Mouse (Mus musculus): ENCODE measurements around the gene Tcp11. TPM values are rescaled to one million over a fixed set of nuclear protein-coding genes. Genes with fewer than 3 reads are reported as not detected.

Tcp11 gene
- polyA plus RNA-seq, 1 experiment from 2014 or later = 0.15 TPM

DNA sequence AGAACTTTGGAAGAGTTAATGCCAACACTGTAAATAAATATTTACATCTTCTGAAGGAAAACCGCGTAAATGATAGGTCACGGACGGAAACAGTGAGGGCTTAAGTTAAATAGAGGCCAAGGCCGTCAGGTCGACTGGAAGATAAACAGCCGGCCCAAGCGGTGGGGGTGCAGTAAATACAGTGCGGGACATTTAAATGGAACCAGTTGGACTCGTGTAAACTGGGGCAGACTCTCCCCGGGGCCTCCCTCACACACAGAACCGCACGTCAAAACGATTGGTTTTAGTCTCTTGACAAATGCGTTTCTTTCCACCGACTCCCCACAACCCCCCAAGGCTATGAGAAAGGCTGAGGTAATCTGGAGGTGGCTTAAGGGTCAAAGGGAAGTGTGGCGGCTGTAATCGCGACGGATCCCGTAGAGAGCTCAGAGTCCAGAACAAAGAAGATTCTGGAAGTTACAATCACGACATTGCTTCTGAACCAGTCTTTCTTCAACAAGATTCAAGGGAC lies 4.0 kb upstream of the Tcp11 start:
- WGBS (ENCODE audit: insufficient replicate concordance) = 29% methylated on average over 22 of the region's 22 CpGs
- peak overlapping the region; percentile 54; the same call in 1 of the 2 replicates for H3K9ac ChIP-seq
- H3K4me1 ChIP-seq (replicated peaks) = peaks cover 37% of the 10 kb centered on the region
- H3K36me3 ChIP-seq = no peaks in the 10 kb centered on the region
- ATAC-seq (ENCODE audit: low read depth) = no peak
- H3K4me2 ChIP-seq = peak overlapping the region; percentile 45
- H3K27me3 ChIP-seq = peaks cover 15% of the 10 kb centered on the region
- no peak overlapping the region for H3K4me3 ChIP-seq (replicated peaks)
- no peaks in the 10 kb centered on the region for H3K9me3 ChIP-seq (replicated peaks)
- DNase-seq = no peak
- H3K27ac ChIP-seq = no peak overlapping the region

DNA sequence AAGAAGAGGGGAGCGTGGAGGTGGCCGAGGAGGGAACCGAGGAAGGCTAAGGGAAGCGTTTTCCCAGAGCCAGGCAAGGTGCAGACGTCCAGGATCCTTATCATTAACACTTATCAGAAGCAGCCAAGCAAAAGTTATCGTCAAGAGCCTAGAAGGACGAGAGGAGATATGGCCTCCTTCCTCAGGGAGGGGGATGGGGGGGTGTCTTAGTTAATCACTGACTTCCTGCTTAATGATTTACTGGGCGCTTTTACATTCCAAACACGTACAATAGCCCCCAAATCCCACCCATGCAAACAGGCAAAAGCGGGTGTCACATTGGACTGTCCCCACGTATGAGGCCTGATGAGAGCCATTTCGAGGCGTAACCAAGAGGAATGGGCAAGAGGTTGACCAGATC lies 2.4 kb upstream of the Tcp11 start:
- H3K9me3 ChIP-seq (replicated peaks) = no peaks in the 10 kb centered on the region
- peaks cover 16% of the 10 kb centered on the region for H3K27me3 ChIP-seq
- H3K4me1 ChIP-seq (replicated peaks) = peaks cover 37% of the 10 kb centered on the region
- no peak overlapping the region for H3K4me2 ChIP-seq
- H3K36me3 ChIP-seq = no peaks in the 10 kb centered on the region
- no peak overlapping the region for H3K4me3 ChIP-seq (replicated peaks)
- no peak overlapping the region for H3K27ac ChIP-seq
- ATAC-seq (ENCODE audit: low read depth) = no peak
- WGBS (ENCODE audit: insufficient replicate concordance) = 40% methylated on average over 13 of the region's 13 CpGs
- H3K9ac ChIP-seq = no peak overlapping the region
- no peak for DNase-seq

DNA sequence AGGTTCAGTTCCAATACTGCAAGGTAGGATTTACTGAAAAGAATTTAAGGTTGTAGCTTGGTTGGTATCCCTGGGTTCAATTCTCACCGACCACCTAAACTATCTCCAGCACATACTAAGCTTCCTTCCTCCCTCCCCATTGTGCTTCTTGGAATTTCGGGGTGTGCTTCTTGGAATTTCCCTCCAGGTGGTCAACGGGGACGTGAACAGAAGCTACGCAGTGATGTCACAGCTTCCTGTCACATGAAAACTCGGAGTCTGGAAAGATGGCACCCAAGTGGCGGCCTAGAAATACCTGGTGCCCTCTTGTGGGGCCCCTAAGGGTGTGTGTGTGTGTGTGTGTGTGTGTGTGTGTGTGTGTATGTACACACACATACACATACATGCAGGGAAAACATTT lies 1.4 kb upstream of the Tcp11 start:
- H3K27me3 ChIP-seq = peaks cover 16% of the 10 kb centered on the region
- H3K9ac ChIP-seq = no peak overlapping the region
- no peaks in the 10 kb centered on the region for H3K9me3 ChIP-seq (replicated peaks)
- no peak overlapping the region for H3K4me3 ChIP-seq (replicated peaks)
- ATAC-seq (ENCODE audit: low read depth) (no peak), DNase-seq (no peak)
- peaks cover 37% of the 10 kb centered on the region for H3K4me1 ChIP-seq (replicated peaks)
- no peak overlapping the region for H3K27ac ChIP-seq
- H3K4me2 ChIP-seq = no peak overlapping the region
- 71% methylated on average over 7 of the region's 7 CpGs for WGBS (ENCODE audit: insufficient replicate concordance)
- H3K36me3 ChIP-seq = no peaks in the 10 kb centered on the region

DNA sequence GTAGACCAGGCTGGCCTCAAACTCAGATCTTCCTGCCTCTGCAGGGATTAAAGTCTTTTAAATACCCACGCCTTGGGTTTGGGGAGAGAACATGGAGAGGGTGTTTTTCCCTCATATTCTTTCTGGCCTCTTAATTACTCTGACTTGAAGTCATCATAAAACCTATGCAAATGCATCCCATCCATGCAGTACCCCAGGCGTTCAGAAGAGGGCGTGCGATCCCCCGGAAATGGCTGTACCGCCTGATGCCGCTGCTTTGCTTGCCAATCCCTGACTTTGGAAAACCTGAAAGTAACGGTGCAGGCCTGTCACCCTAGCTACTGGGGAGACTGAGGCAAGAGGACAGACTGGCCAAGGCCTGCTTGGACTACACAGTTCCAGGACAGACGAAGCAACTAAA lies 946 bp upstream of the Tcp11 start:
- Histone ChIP-seq H3K9me3 (replicated peaks) (no peaks in the 10 kb centered on the region), H3K4me1 (replicated peaks) (peaks cover 37% of the 10 kb centered on the region), H3K27me3 (peaks cover 16% of the 10 kb centered on the region), H3K4me2 (no peak overlapping the region), H3K27ac (no peak overlapping the region), H3K4me3 (replicated peaks) (no peak overlapping the region), H3K9ac (no peak overlapping the region), H3K36me3 (no peaks in the 10 kb centered on the region)
- 44% methylated on average over 9 of the region's 9 CpGs for whole genome bisulfite sequencing (ENCODE audit: insufficient replicate concordance)
- no peak for DNase-seq
- no peak for ATAC-seq (ENCODE audit: low read depth)

DNA sequence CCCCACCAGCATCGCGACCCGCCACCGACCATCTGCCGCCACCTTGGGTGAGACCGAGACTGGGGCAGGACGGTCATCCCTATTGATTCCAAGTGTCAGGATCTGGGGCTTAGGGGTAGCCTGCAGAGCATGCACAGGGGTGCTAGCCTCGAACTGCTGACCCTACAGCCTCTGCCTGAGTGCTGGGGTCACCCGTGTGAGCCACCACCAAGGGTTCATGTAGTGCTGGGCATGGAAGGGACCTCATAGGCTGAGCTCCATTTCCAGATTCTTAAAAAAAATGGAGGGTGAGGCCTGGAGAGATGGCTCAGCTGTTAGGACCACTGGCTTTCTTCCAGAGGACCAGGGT lies 352 bp upstream of the Tcp11 start:
- no peaks in the 10 kb centered on the region for H3K36me3 ChIP-seq
- peaks cover 37% of the 10 kb centered on the region for H3K4me1 ChIP-seq (replicated peaks)
- no peaks in the 10 kb centered on the region for H3K9me3 ChIP-seq (replicated peaks)
- H3K4me2 ChIP-seq = peak overlapping the region; percentile 92
- H3K27ac ChIP-seq = no peak overlapping the region
- DNase-seq (no peak), ATAC-seq (ENCODE audit: low read depth) (no peak)
- 34% methylated on average over 9 of the region's 9 CpGs for WGBS (ENCODE audit: insufficient replicate concordance)
- H3K27me3 ChIP-seq = peaks cover 16% of the 10 kb centered on the region
- H3K9ac ChIP-seq = 0 out of 2 replicates have a peak overlapping the region, but pooled peaks have one; percentile 22
- H3K4me3 ChIP-seq (replicated peaks) = peak overlapping the region; percentile 65; the same call in 1 of the 2 replicates

- H3K27ac ChIP-seq = no peak overlapping the region
- peak overlapping the region; percentile 92 for H3K4me2 ChIP-seq
- H3K27me3 ChIP-seq = peaks cover 16% of the 10 kb centered on the region
- under 1% methylated on average over 25 of the region's 25 CpGs for WGBS (ENCODE audit: insufficient replicate concordance)
- peak; percentile 41; the same call in 1 of the 2 replicates for ATAC-seq (ENCODE audit: low read depth)
- H3K9me3 ChIP-seq (replicated peaks) = no peaks in the 10 kb centered on the region
- peaks cover 26% of the 10 kb centered on the region for H3K4me1 ChIP-seq (replicated peaks)
- peak; percentile 57 for DNase-seq
- peak overlapping the region; percentile 65 for H3K4me3 ChIP-seq (replicated peaks)
- H3K9ac ChIP-seq = peak overlapping the region; percentile 65
- no peaks in the 10 kb centered on the region for H3K36me3 ChIP-seq
Measured at GRCm38 (mm10) chr17:28079618-28080017, 821 bp downstream of the Tcp11 start.

GRCm38 (mm10) chr17:28078028-28078427 lies 2.4 kb downstream of the Tcp11 start:
- DNase-seq (no peak), ATAC-seq (ENCODE audit: low read depth) (no peak)
- Histone ChIP-seq H3K36me3 (no peaks in the 10 kb centered on the region), H3K27me3 (peaks cover 16% of the 10 kb centered on the region), H3K9ac (no peak overlapping the region), H3K4me2 (no peak overlapping the region), H3K4me1 (replicated peaks) (peaks cover 17% of the 10 kb centered on the region), H3K9me3 (replicated peaks) (no peaks in the 10 kb centered on the region), H3K27ac (no peak overlapping the region), H3K4me3 (replicated peaks) (no peak overlapping the region)
- WGBS (ENCODE audit: insufficient replicate concordance) = 51% methylated on average over 9 of the region's 9 CpGs

DNA sequence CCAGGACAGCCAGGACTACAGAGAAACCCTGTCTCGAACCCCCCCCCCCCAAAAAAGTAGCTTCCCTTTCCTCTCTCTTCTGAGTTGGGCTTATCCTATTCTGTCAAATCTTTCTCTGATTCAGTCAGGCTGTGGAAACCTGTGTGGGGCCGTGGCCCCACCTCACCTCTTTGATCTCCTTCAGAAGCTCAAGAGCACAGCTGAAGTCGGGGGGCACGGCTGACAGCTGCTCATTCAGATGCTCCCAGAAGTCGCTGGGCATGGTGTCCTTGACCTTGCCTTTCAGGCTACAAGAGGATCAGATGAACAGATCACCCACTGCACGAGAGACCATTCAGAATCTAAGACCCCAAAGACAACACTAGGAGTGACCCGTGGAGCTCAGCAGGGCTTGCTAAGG lies 6.0 kb downstream of the Tcp11 start:
- Histone ChIP-seq H3K9me3 (replicated peaks) (no peaks in the 10 kb centered on the region), H3K36me3 (no peaks in the 10 kb centered on the region), H3K4me1 (replicated peaks) (no peaks in the 10 kb centered on the region), H3K27ac (no peak overlapping the region), H3K4me2 (no peak overlapping the region), H3K4me3 (replicated peaks) (no peak overlapping the region), H3K27me3 (peaks cover 6% of the 10 kb centered on the region), H3K9ac (no peak overlapping the region)
- no peak for ATAC-seq (ENCODE audit: low read depth)
- DNase-seq = no peak
- 52% methylated on average over 7 of the region's 7 CpGs for WGBS (ENCODE audit: insufficient replicate concordance)

DNA sequence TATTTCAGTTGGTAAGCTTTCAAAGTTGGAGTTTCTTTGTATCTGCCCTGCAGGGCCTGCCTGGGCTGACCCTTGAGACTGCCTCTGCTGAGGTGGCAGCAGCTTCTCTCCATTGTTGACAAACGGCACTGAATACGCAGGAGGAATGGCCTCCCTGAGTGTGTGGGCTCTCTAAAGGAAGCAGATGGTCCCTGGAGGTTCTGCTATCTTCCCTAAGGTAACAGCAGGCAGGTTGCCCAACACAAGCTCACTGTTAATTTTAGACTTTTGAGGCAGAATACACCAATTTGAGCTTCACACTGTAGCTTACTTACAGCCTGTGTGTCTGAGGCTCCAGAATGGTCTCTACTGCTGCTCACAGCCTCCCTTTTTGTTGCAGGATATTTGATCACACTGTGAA lies 7.7 kb downstream of the Tcp11 start:
- Histone ChIP-seq H3K36me3 (no peaks in the 10 kb centered on the region), H3K27ac (no peak overlapping the region), H3K4me2 (no peak overlapping the region), H3K4me3 (replicated peaks) (no peak overlapping the region), H3K9ac (no peak overlapping the region), H3K27me3 (peaks cover 15% of the 10 kb centered on the region), H3K9me3 (replicated peaks) (no peaks in the 10 kb centered on the region), H3K4me1 (replicated peaks) (no peaks in the 10 kb centered on the region)
- DNase-seq (no peak), ATAC-seq (ENCODE audit: low read depth) (no peak)
- 44% methylated on average over 2 of the region's 2 CpGs for WGBS (ENCODE audit: insufficient replicate concordance)

DNA sequence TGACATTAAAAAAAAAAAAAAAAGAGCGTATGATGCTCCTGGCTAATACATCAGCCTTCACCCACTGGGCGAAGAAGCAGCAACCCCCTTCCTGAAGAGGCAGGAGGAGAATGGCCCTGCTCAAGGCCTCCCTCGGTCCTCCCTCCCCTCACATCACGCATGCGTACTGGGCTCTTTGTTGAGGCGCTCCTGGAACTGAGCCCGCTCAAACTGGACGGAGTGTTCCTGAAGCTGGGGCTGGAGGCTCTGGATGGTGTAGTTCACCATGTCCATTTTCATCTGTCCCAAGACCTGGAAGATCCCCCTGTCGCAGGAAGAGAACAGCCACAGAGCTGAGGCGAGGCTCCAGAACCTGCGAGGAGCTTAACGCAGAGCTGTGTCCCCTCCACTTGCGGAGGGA lies 10.2 kb downstream of the Tcp11 start:
- 79% methylated on average over 13 of the region's 13 CpGs for WGBS (ENCODE audit: insufficient replicate concordance)
- no peak overlapping the region for H3K4me3 ChIP-seq (replicated peaks)
- peaks cover 15% of the 10 kb centered on the region for H3K27me3 ChIP-seq
- H3K4me2 ChIP-seq = no peak overlapping the region
- no peaks in the 10 kb centered on the region for H3K4me1 ChIP-seq (replicated peaks)
- H3K36me3 ChIP-seq = no peaks in the 10 kb centered on the region
- no peak overlapping the region for H3K27ac ChIP-seq
- H3K9me3 ChIP-seq (replicated peaks) = no peaks in the 10 kb centered on the region
- DNase-seq (no peak), ATAC-seq (ENCODE audit: low read depth) (no peak)
- H3K9ac ChIP-seq = no peak overlapping the region

GRCm38 (mm10) chr17:28069446-28069845 lies 11.0 kb downstream of the Tcp11 start:
- Histone ChIP-seq H3K9me3 (replicated peaks) (no peaks in the 10 kb centered on the region), H3K27ac (no peak overlapping the region), H3K27me3 (peaks cover 15% of the 10 kb centered on the region), H3K4me3 (replicated peaks) (no peak overlapping the region), H3K9ac (no peak overlapping the region), H3K4me2 (no peak overlapping the region), H3K36me3 (no peaks in the 10 kb centered on the region), H3K4me1 (replicated peaks) (no peaks in the 10 kb centered on the region)
- ATAC-seq (ENCODE audit: low read depth) (no peak), DNase-seq (no peak)
- WGBS (ENCODE audit: insufficient replicate concordance) = 17% methylated on average over 12 of the region's 12 CpGs

GRCm38 (mm10) chr17:28067303-28067702 lies 13.1 kb downstream of the Tcp11 start:
- Histone ChIP-seq H3K4me2 (no peak overlapping the region), H3K36me3 (no peaks in the 10 kb centered on the region), H3K4me1 (replicated peaks) (no peaks in the 10 kb centered on the region), H3K9me3 (replicated peaks) (no peaks in the 10 kb centered on the region), H3K4me3 (replicated peaks) (no peak overlapping the region), H3K27ac (no peak overlapping the region), H3K9ac (no peak overlapping the region), H3K27me3 (peaks cover 15% of the 10 kb centered on the region)
- 63% methylated on average over 4 of the region's 4 CpGs for WGBS (ENCODE audit: insufficient replicate concordance)
- DNase-seq = no peak
- ATAC-seq (ENCODE audit: low read depth) = no peak

All from liver, embryonic 13.5 days (tissue).